Mouse (Mus musculus) cerebellum, adult 8-10 months (tissue): ENCODE measurements around the gene Bean1.

Experiments used
- DNase-seq: peaks from one replicate; pipeline ENCODE4 v3.0.0; 2022

The Bean1 gene

DNA sequence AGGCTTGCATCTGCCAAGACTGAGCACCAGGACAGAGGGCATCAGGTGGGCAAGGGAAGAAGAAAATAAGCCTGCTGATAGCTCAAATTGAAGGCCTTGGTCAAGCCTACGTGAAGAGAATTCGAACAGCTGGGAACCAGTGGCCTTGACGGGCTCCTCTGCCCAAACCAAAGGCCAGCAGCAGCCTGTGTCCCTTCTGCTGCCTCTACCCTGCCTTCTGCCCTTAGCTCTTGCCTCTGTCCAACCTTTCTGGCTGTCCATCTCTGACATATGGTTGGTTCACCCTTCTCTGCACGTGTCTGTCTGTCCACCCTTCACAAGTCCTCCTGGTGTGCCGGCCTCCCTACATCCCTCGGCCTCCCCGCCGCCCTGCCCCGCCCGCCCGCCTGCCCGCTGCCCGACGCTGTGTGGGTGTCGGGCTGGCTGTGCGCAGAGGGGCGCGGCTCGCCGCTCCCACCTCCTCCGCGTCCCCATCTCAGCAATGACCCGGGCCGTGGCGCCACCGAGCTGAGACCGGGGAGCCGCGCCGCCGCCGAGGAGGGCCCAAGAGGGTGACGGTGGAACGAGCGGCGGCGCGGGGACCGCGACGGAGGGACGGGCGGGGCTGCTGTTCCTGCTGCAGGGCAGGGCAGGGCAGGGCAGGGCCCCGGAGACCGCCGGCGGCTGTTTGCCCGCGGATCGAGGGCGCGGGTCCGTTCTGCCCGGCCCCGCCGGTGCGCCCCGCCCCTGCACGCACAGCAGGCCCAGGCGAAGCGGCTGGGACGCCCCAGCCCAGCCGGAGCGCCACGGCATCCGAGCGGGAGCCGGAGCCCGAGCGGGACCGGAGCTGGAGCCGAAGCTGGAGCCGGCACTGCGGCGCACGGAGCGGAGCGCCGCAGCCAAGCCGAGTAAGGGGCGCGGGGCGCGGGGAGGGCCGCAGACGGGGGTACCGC is at the start of gene Bean1:
TSS of gene Bean1 (plus strand) at position 325 of the 932 bp plus-strand sequence.
- DNase-seq: no peak

DNA sequence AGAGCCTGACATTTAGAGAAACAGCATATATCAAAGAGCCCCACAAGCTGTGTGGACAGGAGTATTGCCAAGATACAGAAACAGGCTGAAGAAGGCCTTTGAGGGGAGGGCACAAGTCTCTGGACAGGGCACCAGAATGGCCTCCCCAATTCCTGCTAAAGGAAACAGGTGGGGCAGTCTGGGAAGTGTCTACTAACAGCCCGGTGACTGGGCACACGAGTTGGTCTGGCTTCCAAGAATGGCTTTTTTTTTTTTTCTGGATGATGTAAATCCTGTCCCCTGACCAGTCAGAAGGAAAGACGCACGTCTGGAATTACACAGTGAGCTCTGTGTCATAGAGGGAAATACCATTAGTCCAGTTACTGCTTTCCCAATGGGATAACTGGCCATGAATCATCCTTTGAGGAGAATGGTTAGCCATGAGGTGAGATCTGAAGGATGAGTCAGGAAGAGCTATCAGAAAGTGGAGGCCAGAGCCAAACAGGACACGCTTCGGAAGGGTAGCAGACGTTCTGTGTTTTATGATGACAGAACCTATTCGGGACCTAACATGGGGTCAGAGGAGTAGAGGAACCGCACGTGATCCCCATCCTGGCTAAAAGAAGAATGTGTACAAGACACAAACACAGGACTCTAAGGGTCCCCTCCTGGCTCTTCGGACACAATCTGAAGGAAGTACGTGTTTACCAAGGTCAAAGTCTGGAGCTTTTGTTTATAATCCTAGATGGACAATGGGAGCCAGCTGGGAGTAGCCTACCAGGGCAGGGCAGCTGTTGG is 48.4 kb upstream of the Bean1 start:
- DNase-seq: no peak

DNA sequence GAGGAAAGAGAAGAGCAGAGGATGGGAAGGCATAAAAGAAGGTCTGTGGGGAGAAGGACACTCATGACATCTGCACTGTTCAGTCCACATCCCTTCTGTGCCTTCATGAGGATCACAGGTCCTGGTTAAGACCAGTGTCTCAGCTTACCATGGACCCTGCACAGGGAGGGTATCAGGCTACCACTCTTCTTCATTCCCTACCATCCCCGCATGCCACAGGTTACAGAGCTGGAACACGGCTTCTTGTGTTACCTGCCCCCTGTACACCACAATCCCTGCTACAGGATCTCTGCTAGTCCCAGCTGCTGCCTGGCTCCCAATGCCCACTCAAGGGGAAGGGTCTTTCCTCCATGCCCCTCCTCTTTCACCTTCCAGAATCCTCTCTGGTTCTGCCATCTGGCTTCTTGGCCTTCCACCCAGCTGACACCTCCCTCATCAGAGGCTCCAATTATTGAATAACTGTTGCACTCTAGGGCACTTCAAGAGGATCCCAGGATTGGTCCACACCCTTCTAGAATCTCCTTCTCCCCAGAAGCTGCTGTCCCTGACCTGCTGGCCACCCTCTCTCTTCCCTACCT is 47.1 kb upstream of the Bean1 start:
- no peak for DNase-seq

- no peak for DNase-seq
These were observed 45.7 kb upstream of the Bean1 start for GRCm38 (mm10) chr8:104124534-104124933.

- DNase-seq: no peak
These were observed 42.9 kb upstream of the Bean1 start for GRCm38 (mm10) chr8:104127160-104127883.

DNA sequence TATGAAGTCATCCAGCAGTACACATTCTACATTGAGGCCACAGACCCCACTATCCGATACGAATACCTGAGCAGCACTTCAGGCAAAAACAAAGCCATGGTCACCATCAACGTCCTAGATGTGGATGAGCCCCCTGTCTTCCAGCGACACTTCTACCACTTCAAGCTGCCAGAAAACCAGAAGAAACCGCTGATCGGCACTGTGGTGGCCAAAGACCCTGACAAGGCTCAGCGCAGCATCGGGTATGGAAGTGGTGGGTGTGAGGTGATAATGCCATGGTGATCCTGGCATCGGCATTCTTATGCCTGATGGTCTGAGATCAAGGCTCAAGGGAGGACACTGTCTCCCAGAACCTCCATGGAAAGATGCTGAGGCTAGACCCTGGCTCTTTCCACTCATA is 39.3 kb upstream of the Bean1 start:
- DNase-seq: no peak

GRCm38 (mm10) chr8:104131414-104131975 is 38.7 kb upstream of the Bean1 start:
- no peak for DNase-seq

GRCm38 (mm10) chr8:104134521-104134920 is 35.7 kb upstream of the Bean1 start:
- no peak for DNase-seq

GRCm38 (mm10) chr8:104136277-104136676 is 34.0 kb upstream of the Bean1 start:
- DNase-seq: no peak

DNA sequence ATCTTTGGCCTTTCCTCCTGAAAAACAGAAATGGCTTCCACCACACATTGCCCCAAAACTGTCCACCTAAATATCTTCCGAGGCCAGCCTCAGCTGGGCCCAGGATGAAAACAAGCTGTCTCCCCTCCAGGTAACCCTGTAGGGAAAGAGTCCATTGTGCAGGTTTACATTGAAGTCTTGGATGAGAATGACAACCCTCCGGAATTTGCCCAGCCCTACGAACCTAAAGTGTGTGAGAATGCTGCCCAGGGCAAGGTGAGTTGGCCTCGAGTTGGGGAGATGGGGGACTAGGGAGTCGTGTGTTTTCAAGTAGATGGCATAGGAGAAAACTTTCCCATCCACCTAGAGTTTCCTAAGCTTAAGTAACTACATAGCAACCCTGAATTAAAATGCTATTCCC is 32.6 kb upstream of the Bean1 start:
- DNase-seq: no peak

- DNase-seq: no peak
These were observed 29.6 kb upstream of the Bean1 start for GRCm38 (mm10) chr8:104140611-104141010.

DNA sequence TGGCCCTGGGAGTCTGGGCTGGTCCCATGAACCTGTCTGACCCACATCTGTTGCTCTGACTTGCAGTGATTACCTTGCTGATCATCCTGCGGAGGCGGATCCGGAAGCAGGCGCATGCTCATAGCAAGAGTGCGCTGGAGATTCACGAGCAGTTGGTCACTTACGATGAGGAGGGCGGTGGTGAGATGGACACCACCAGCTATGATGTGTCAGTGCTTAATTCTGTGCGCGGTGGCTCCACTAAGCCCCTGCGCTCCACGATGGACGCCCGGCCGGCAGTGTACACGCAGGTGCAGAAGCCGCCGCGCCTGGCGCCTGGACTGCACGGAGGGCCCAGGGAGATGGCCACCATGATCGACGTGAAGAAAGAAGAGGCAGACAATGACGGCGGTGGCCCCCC is 27.8 kb upstream of the Bean1 start:
- no peak for DNase-seq

DNA sequence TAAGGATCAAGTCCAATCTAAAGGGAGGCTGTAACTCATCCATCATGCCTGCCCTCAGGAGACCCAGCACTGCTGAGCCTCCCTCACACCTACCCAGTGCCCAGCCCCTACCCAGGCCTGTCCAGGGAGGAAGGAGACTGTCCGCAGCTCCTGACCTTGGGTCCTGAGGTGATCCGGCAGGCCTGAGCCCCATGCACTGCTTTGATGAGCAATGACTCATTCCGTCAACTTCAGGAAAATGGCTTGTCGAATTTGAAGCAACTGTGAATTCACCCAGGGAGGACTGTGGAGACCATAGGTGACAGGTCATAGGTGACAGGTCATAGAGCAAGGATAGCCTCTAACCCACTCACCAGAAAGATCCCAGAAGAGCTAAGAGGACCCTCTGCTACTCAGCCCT is 26.9 kb upstream of the Bean1 start:
- DNase-seq: no peak

DNA sequence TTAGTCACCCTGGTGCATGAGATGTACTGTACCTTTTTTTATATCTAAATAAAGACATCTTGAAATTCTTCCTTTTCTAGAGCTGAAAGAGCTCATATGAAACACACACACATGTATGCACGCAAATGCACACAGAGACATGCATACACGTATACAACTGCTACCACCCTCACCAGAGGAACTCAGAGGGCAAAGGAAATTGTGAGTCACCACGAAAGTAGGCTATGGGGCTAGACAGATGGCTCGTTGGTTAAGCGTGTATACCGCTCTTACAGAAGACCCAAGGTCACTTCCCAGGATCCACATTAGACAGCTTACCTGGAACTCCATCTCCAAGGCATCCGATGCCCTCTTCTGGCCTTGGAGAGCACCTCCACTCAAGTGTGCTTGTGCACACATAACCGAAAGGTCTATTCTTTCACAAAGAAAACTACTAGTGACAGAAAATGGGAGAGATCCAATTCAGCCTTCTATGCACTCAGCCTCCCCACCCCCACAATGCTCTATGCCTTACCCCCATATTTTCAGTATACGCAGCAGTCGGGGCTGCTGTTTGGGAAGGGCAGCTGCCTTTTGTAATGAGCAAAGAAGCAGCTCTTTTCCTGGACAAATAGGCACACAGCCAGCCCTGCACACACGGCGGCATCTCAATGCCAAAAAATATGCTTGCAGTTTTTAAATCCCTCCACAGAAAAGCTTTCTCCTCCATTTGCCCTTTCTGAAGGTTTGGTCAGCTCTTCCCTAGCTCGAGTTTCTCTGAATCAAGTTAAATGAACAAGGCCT is 25.6 kb upstream of the Bean1 start:
- no peak for DNase-seq

GRCm38 (mm10) chr8:104145981-104146689 is 24.1 kb upstream of the Bean1 start:
- DNase-seq: peak; percentile 68

DNA sequence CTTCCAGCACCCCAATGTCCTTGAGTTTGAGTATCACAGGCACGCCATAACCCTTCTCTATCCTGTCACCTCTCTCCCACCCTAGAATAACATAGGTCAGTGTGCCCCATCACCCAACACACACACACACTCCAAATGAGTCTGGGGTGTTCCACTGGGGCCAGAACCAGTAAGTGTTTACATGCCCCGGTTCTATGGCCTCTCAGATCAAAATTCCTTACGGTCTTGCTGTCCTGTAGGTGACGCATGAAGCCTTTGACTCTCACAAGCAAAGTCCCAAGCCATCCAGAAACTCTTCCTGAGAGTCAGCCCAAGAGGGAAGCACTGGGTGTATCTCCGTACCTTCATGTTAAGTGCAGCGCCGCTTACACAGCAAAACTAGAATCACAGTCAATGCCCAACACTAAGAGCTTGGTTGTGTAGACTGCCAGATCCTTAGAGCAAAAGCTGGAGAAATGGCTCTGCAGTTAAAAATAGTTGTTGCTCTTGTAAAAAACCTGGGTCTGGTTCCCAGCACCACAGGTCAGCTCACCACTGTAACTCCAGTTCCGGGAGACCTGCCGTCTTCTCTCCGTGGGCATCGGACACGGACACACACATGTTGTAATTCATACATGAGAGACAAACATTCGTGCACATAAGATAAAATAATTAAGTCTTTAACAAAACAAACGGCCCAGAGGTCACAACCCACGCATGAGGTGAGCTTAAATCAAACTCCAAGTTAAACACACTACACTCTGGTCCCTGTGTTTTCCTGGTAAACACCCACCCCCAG is 23.3 kb upstream of the Bean1 start:
- no peak for DNase-seq

DNA sequence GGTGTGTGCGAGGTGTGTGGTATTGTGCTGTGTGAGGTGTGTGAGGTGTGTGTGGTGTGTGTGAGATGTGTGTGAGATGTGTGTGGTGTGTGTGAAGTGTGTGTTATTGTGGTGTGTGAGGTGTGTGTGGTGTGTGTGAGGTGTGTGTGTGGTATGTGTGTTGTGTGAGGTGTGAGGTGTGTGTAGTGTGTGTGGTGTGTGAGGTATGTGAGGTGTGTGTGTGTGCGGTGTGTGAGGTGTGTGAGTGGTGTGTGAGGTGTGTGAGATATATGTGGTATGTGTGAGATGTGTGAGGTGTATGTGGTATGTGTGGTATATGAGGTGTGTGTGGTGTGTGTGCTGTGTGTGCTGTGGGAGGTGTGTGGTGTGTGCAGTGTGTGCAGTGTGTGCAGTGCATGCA is 22.3 kb upstream of the Bean1 start:
- DNase-seq: no peak

- DNase-seq: no peak
These were observed 9.5 kb upstream of the Bean1 start for GRCm38 (mm10) chr8:104160731-104161130.

DNA sequence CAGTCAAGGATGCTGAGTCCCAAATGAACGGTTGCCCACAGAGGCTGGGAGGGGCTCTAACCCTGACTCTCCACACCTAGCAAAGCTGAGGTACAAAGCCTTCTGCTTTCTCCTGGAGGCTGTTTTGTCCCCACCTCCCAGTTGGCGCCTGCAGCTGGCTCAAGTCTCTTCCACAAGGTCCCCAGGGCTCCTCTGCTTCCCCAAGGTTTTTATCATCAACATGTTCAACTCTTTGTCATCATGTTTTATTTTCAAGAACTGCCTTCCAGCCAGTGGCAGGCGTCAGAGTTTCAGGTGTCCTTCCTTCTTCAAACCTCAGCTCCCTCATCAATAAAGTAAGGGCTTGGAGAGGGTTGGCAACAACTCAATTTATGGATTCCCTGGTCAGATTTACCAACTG is 781 bp upstream of the Bean1 start:
- no peak for DNase-seq

DNA sequence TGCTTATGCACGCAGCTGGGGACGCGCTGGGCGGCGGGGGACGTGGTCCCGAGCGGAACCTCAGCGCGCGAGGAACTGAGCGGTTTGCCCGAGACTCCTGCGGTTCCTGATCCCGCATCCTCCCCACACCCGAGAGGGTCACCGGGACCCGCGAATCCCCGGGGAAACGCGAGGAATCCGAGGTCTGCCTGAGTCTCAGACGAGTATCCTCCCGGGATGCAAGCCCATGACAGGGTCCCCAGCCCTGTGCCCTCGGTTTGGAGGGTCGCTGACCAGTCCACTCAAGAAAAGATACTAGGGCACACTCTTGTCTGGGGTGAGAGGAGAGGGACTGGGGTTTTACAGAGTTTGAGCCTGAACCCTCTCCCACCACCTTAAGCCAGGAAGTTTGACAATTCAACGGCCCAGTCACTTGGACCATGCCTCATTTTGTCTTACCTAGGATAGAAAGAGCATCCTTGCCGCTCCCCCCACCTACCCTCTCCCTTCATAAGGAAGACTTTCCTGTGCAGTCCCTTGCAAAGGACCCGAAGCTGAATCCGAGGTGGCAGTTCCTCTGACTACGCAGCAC is 893 bp downstream of the Bean1 start:
- DNase-seq: no peak
